Mouse (Mus musculus) cortical plate, adult 2 months (tissue): ENCODE results near the gene Rnf145. TPM values are rescaled to one million over a fixed set of nuclear protein-coding genes. Genes with fewer than 3 reads are reported as not detected.

Experiments
- H3K27ac ChIP-seq: fragments of 200-500 bp; 2 replicates; pipeline ENCODE4 v1.5.1; 2012; ENCODE audit warnings: low read length, control low read depth, inconsistent platforms; ENCODE audit not compliant: insufficient read depth
- H3K4me1 ChIP-seq: fragments of 200-500 bp; 2 replicates; pipeline ENCODE4 v1.6.1; 2011; ENCODE audit warnings: low read length; ENCODE audit not compliant: control insufficient read depth, insufficient read depth
- H3K4me3 ChIP-seq: fragments of 200-500 bp; 2 replicates; pipeline ENCODE4 v1.5.1; 2011; ENCODE audit warnings: mild to moderate bottlenecking, low read length, control low read depth; ENCODE audit not compliant: insufficient read depth
- CTCF ChIP-seq: fragments of 200-500 bp; IDR thresholded peaks from 2 replicates; pipeline ENCODE4 v1.5.1; 2011; ENCODE audit warnings: mild to moderate bottlenecking, control low read depth, low read length; ENCODE audit not compliant: insufficient read depth; ENCODE audit errors: extremely low read depth
- POLR2A ChIP-seq: fragments of 200-500 bp; IDR thresholded peaks from 2 replicates; pipeline ENCODE4 v1.6.1; 2011; ENCODE audit warnings: mild to moderate bottlenecking, low read length, control low read depth; ENCODE audit not compliant: insufficient read depth; ENCODE audit errors: extremely low read depth
- polyA plus RNA-seq: library from polyadenylated mRNA; depleted of rRNA; stranded (reverse); fragments of >200 nt; gene quantifications from 2 replicates; pipeline ENCODE4 v1.2.3, GENCODE M21; 2012

The Rnf145 gene
- polyA plus RNA-seq, 1 experiment, result 88.7 TPM

GRCm38 (mm10) chr11:44489117-44489516 lies 29.6 kb upstream of the Rnf145 start:
- Histone ChIP-seq H3K4me1 (no peaks in the 10 kb centered on the region), H3K27ac (no peak overlapping the region), H3K4me3 (no peak overlapping the region)
- TF ChIP-seq POLR2A, result no peak
- TF ChIP-seq CTCF, result no peak

- TF ChIP-seq POLR2A, result no peak
- TF ChIP-seq CTCF, result no peak
- Histone ChIP-seq H3K4me1 (no peaks in the 10 kb centered on the region), H3K4me3 (no peak overlapping the region), H3K27ac (no peak overlapping the region)
Observed at GRCm38 (mm10) chr11:44494643-44495323, 24.0 kb upstream of the Rnf145 start.

- Histone ChIP-seq H3K4me3 (no peak overlapping the region), H3K27ac (no peak overlapping the region), H3K4me1 (no peaks in the 10 kb centered on the region)
- TF ChIP-seq CTCF (no peak), POLR2A (no peak)
Observed at GRCm38 (mm10) chr11:44496217-44496616, 22.5 kb upstream of the Rnf145 start.

- no peak overlapping the region for H3K27ac ChIP-seq
- TF ChIP-seq CTCF (no peak), POLR2A (no peak)
- no peaks in the 10 kb centered on the region for H3K4me1 ChIP-seq
- H3K4me3 ChIP-seq, result no peak overlapping the region
Observed at GRCm38 (mm10) chr11:44498412-44499272, 20.1 kb upstream of the Rnf145 start.

GRCm38 (mm10) chr11:44500966-44501365 lies 17.8 kb upstream of the Rnf145 start:
- TF ChIP-seq CTCF (no peak), POLR2A (no peak)
- Histone ChIP-seq H3K4me3 (no peak overlapping the region), H3K27ac (no peak overlapping the region), H3K4me1 (no peaks in the 10 kb centered on the region)

GRCm38 (mm10) chr11:44501477-44501876 lies 17.3 kb upstream of the Rnf145 start:
- no peak overlapping the region for H3K27ac ChIP-seq
- TF ChIP-seq POLR2A, result no peak
- TF ChIP-seq CTCF, result no peak
- no peaks in the 10 kb centered on the region for H3K4me1 ChIP-seq
- H3K4me3 ChIP-seq, result no peak overlapping the region

- Histone ChIP-seq H3K4me3 (no peak overlapping the region), H3K27ac (no peak overlapping the region), H3K4me1 (no peaks in the 10 kb centered on the region)
- TF ChIP-seq CTCF (no peak), POLR2A (no peak)
Observed at GRCm38 (mm10) chr11:44502931-44503330, 15.8 kb upstream of the Rnf145 start.

- Histone ChIP-seq H3K4me1 (no peaks in the 10 kb centered on the region), H3K4me3 (no peak overlapping the region), H3K27ac (no peak overlapping the region)
- no peak for TF ChIP-seq CTCF
- TF ChIP-seq POLR2A, result no peak
Observed at GRCm38 (mm10) chr11:44504146-44504545, 14.6 kb upstream of the Rnf145 start.

- Histone ChIP-seq H3K4me3 (no peak overlapping the region), H3K27ac (no peak overlapping the region), H3K4me1 (no peaks in the 10 kb centered on the region)
- TF ChIP-seq CTCF (no peak), POLR2A (no peak)
Observed at GRCm38 (mm10) chr11:44504761-44505160, 14.0 kb upstream of the Rnf145 start.

GRCm38 (mm10) chr11:44508876-44509275 lies 9.9 kb upstream of the Rnf145 start:
- H3K4me1 ChIP-seq, result no peaks in the 10 kb centered on the region
- H3K4me3 ChIP-seq, result no peak overlapping the region
- TF ChIP-seq CTCF, result no peak
- no peak for TF ChIP-seq POLR2A
- no peak overlapping the region for H3K27ac ChIP-seq
